Mouse (Mus musculus) retina, embryonic 14.5 days (tissue): ENCODE measurements around the gene Gja10.

Experiments
- DNase-seq: peaks from one replicate; pipeline ENCODE4 v3.0.0-alpha.2; 2015; ENCODE audit warnings: low spot score

Gja10 gene

DNA sequence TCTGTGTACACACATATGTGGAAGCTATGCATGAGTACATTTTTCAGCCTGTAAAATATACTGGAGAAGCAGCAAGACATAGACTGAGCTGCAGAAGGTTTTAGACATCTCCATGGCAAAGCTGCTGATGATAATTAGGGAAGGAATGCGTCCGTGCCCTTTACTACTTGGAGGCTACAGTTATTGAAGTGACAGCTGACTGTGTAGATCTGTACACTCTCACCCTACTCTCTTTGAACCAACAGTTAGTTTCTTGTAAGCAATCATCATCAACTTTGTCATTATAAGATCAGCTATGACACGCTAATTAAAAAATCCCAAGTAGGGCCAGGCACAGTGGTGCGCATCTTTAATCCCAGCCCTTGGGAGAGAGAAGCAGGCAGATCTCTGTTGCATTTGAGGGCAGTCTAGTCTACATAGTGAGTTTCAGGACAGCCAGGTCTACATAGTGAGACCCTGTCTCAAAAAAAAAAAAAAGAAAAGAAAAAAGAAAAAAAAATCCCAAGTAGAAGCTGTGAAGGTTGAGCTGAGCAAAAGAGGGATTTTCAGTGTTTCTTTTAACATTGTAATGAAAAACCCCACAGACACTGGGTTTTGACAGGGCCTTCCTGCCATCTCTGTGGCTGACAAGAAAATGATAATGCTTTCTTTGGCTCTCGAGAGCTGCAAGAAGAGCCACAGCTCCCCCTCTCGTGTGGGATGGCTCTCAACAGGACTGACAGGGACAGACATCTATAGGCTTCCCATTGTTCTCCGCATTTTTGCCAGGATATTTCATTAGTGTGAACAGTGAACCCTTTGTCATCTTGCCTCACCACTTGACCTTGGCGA, 41.6 kb downstream of the Gja10 start:
- DNase-seq, result peak; percentile 87

DNA sequence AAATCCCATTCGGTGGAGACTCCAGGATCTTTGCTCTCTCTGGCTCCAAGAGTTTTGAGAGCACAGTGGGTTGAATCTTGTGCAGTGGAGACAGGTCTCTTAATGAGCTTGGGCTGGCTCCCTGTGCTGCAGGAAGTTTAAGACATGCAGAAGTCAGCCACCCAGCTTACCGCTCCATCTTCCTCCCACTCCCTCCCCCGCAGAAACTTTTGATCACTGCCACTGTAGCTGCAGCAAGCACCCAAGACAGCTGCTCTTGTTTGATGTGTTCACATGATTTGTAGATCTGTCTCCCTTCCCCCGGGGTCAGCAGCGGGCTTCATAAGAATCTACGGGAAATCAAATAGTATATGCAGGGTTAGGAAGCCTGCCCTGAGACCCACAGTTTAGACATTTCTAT, 42.3 kb downstream of the Gja10 start:
- DNase-seq, result peak; percentile 46

DNA sequence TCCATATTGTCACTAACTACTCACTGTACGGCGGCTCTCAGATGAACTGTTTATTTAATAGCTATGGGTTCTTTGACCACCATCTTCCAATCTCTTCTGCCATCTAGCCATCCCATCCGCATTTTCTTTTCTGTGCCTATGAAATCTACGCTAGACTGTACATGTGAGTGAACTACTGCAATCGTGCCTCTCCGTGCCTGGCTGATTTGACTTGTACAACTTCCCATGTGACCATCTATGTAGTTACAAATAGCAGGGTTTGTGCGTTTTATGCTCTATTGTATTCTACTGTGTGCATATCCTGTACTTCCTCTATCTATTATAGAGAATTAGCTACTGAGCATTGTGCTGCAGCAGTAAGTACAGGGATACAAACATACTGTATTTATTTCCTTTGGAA, 47.1 kb downstream of the Gja10 start:
- no peak for DNase-seq

DNA sequence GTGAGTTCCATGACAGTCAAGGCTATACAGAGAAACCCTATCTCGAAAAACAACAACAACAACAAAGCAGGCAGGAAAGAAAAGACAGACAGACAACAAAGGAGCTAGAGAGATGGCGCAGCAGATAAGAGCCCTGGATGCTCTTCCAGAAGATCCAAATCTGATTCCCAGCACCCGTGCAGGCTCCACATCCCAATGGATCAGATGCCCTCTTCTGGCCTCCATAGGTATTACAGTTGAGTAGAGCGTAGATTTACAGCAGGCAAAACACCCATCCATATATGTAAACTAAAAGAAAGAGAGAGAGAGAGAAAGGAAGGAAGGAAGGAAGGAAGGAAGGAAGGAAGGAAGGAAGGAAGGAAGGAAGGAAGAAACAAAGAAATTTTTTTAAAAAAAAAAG, 51.2 kb downstream of the Gja10 start:
- DNase-seq, result peak; percentile 59

DNA sequence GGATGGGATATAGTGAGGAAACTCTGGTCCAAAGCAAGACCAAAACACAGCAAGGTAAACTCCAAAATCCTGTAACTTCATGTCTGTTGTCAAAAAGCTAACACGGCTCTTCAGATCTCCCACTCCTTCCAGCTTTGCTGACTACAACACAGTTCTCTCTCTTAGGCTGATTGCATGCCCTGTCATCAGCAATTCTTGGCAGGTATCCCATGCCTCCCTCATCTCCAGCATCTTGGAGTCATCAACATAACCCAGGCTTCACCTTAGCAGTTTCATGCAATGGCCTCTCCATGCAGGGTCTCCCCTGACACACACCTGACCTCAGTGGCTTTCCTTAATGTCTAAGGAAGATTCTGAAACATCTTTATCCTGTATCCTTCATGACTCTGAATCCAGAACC, 53.4 kb downstream of the Gja10 start:
- no peak for DNase-seq
